Mouse (Mus musculus) limb, embryonic 13.5 days (tissue): Measurements from ENCODE around the gene Prss21. TPM values are rescaled to one million over a fixed set of nuclear protein-coding genes. Genes with fewer than 3 reads are reported as not detected.

Source experiments
- ATAC-seq: fragments of 200-750 bp; cut with Nextera tagmentation; 2 replicates; pipeline ENCODE4 v1.8.0; 2017; ENCODE audit warnings: low read depth, moderate number of reproducible peaks, moderate TSS enrichment; ENCODE audit not compliant: low FRiP score
- H3K27ac ChIP-seq: fragments of 300-500 bp; sonication (generic); 2 replicates; pipeline ENCODE4 v1.5.1; 2015; ENCODE audit warnings: inconsistent platforms, mild to moderate bottlenecking, moderate library complexity
- H3K27me3 ChIP-seq: fragments of 300-500 bp; sonication (generic); 2 replicates; pipeline ENCODE4 v1.6.1; 2015; ENCODE audit warnings: mild to moderate bottlenecking, inconsistent platforms
- H3K36me3 ChIP-seq: fragments of 300-500 bp; sonication (generic); 2 replicates; pipeline ENCODE4 v1.6.1; 2015; ENCODE audit warnings: inconsistent platforms, mild to moderate bottlenecking, moderate library complexity
- H3K4me1 ChIP-seq: fragments of 300-500 bp; sonication (generic); 2 replicates; pipeline ENCODE4 v1.6.1; 2015; ENCODE audit warnings: inconsistent platforms
- H3K4me2 ChIP-seq: fragments of 300-500 bp; sonication (generic); replicated peaks from 2 replicates; pipeline ENCODE4 v1.6.1; 2015; ENCODE audit warnings: inconsistent platforms, mild to moderate bottlenecking, moderate library complexity
- H3K4me3 ChIP-seq: fragments of 300-500 bp; sonication (generic); 2 replicates; pipeline ENCODE4 v1.5.1; 2015; ENCODE audit warnings: moderate library complexity, mild to moderate bottlenecking, inconsistent platforms
- H3K9ac ChIP-seq: fragments of 300-500 bp; sonication (generic); 2 replicates; pipeline ENCODE4 v1.6.1; 2015; ENCODE audit warnings: mild to moderate bottlenecking, inconsistent platforms
- H3K9me3 ChIP-seq: fragments of 300-500 bp; sonication (generic); 2 replicates; pipeline ENCODE4 v1.6.1; 2016; ENCODE audit warnings: inconsistent platforms
- WGBS: fragments of 180-500 bp; shearing (Covaris S2); methylation state at CpG from one replicate; pipeline ENCODE4 v1.1.7; 2015; 5-methylcytosine and 5-hydroxymethylcytosine counted together
- polyA plus RNA-seq: library from polyadenylated mRNA; unstranded; fragments of >200 nt; fragmentation: Nextera tagmentation; extraction: Ambion mirVana; gene quantifications from 2 replicates; pipeline ENCODE4 v1.2.1, GENCODE M21; 2015

Gene Prss21
- polyA plus RNA-seq, 1 experiment from 2014 or later: not detected

DNA sequence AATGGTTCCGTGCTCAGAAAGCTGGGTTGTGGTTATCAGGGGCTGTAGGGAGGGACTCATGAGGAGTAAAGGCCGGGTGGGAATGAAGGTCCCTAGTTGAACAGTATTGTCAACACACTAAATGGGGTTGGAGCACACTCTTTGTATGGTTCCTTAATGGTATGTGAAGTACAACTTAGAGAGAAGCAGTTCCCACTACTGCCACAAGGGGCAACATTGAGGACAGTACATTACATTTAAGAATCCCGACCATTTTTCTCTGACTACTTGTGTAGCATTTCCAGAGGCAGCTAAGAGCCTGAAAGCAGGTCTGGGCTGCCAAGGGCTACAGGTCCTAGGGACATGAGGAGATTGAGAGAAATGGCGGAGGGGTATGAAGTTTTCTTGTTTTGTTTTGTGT, 26.7 kb upstream of the Prss21 start:
- no peak overlapping the region for H3K4me3 ChIP-seq
- no peaks in the 10 kb centered on the region for H3K36me3 ChIP-seq
- no peak overlapping the region for H3K4me2 ChIP-seq
- H3K4me1 ChIP-seq: no peaks in the 10 kb centered on the region
- ATAC-seq: no peak
- no peaks in the 10 kb centered on the region for H3K9me3 ChIP-seq
- H3K27ac ChIP-seq: no peak overlapping the region
- H3K27me3 ChIP-seq: 0 out of 2 replicates have a peak, but pooled peaks cover under 1% of the 10 kb centered on the region
- no peak overlapping the region for H3K9ac ChIP-seq
- WGBS: 33% methylated on average over 4 of the region's 4 CpGs

DNA sequence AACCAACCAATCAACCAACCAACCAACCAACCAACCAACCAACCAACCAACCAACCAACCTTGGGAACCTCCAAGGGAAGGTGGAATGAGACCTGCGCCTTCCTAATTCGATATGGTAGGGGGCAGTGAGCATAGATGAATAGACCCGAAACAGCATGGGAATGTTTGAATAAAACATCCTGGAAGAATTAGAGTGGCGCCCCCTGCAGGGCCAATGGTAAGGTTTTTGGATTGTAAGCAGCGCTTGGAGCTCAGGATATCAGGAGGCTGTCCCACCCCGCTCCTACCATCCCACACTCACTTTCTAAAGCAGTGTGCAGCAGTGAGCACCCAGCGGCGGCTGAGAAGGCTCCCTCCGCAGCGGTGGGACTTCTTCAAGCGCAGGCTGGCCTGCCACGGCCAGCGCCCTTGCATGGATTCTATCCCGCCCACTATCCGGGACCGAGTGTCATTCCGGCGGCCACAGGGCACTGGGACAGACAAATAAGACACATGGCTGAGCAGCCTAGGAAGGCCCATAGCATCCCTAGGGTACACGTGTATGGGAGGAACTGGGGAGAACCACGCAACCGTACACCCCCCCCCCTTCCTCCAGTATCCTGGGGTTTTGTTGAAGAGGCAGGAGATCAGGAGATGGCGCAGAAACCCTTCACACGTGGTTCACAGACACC, 24.6 kb upstream of the Prss21 start:
- H3K27me3 ChIP-seq: no peaks in the 10 kb centered on the region
- no peaks in the 10 kb centered on the region for H3K36me3 ChIP-seq
- H3K9me3 ChIP-seq: no peaks in the 10 kb centered on the region
- H3K4me3 ChIP-seq: peak overlapping the region; percentile 26; the same call in 1 of the 2 replicates
- 48% methylated on average over 23 of the region's 23 CpGs for WGBS
- H3K27ac ChIP-seq: no peak overlapping the region
- H3K4me1 ChIP-seq: no peaks in the 10 kb centered on the region
- H3K9ac ChIP-seq: no peak overlapping the region
- no peak for ATAC-seq
- peak overlapping the region; percentile 52 for H3K4me2 ChIP-seq

DNA sequence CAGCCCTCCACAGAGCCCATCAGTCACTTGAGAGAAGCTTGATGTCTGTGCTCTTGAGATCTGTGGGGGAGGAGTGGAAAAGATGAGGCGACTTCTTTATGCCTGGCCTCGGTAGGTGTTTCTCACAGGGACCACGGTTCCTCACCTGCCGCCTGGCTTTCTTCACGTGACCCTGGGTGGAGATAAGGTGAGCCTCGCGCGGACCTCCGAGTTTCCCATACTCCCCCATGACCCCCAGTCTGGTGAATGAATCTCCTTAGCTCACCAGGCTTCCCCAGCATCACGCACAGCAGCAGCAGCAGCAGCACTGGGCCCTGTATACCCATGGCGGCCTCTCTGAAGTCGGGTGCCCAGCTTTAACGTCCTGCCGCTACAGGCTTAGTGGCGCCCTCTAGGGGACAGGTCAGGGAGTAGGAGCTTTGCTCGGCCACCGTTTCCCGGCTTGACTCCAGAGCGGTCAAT, 24.0 kb upstream of the Prss21 start, which contains the start of the genes Prss32 and Prss41:
Gene Prss32 (plus strand): TSS at position 44 of the 462 bp plus-strand sequence.
Gene Prss41 (minus strand): TSS at position 361 of the 462 bp plus-strand sequence.
- Histone ChIP-seq H3K4me2 (peak within 1 kb of the TSS; percentile 52), H3K27me3 (no peaks in the 10 kb centered on the region), H3K4me3 (peak within 1 kb of the TSS; percentile 26), H3K9me3 (no peaks in the 10 kb centered on the region), H3K9ac (no peak within 1 kb of the TSS), H3K27ac (no peak within 1 kb of the TSS), H3K36me3 (no peaks in the 10 kb centered on the region), H3K4me1 (no peaks in the 10 kb centered on the region)
- 17% methylated on average over 19 of the region's 19 CpGs for WGBS
- no peak for ATAC-seq

DNA sequence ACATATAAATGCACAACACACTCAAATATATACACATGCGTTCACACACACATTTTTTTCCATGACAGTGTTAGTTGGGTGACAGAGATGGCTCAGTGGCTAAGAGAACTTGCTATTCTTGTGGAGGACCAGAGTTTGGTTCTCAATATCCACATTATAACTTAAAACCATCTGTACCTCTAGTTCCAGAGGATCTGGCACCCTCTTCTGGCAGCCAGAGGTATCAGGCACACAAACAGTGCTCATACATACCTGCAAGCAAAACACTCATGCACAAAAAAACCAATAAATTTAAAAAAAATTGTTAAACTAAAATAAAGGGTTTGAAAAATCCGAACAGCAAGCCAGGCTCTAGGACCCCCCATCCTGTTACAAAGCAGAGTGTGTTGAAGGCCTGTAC, 17.8 kb upstream of the Prss21 start:
- 57% methylated on average over 2 of the region's 2 CpGs for WGBS

DNA sequence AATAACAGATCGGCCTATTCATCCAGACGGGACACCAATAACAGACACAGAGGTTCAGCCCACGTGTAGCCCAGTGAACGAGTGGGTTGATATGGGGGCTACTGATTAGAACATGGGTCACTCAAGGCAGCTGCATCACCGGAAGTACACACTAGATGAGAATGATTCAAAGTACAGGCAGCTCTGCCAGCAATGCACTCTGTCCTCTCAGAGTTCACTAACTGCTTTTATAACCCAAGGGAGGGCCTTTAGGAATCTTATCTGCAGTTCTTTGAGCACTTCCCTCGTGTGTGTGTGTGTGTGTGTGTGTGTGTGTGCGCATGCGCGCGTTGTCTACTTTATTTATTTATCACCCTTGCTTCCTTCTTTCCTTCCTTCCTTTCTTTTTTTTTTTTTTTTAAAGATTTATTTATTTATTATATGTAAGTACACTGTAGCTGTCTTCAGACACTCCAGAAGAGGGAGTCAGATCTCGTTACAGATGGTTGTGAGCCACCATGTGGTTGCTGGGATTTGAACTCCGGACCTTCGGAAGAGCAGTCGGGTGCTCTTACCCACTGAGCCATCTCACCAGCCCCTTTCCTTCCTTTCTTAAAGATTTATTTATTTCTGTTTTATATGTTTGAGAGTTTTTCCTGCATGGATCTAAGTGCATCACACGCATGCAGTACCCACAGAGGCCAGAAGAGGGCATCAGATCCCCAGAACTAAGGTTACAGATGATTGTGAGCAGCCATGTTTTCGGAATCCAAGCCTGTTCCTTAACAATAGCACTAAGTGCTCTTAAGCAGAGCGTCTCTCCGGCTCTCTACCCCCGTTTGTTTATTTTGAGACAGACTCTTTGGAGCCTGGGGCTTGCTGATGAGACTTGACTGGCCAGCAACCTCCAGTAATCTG, 16.8 kb upstream of the Prss21 start:
- H3K36me3 ChIP-seq: no peaks in the 10 kb centered on the region
- WGBS: 60% methylated on average over 19 of the region's 19 CpGs
- H3K4me1 ChIP-seq: no peaks in the 10 kb centered on the region
- no peaks in the 10 kb centered on the region for H3K9me3 ChIP-seq
- ATAC-seq: no peak
- no peak overlapping the region for H3K4me2 ChIP-seq
- no peak overlapping the region for H3K27ac ChIP-seq
- H3K9ac ChIP-seq: no peak overlapping the region
- H3K4me3 ChIP-seq: no peak overlapping the region
- H3K27me3 ChIP-seq: no peaks in the 10 kb centered on the region

More for the DNA sequence above, 17.8 kb upstream of the Prss21 start:
- no peak for ATAC-seq
- no peaks in the 10 kb centered on the region for H3K27me3 ChIP-seq
- no peak overlapping the region for H3K4me3 ChIP-seq
- H3K9ac ChIP-seq: no peak overlapping the region
- no peaks in the 10 kb centered on the region for H3K9me3 ChIP-seq
- no peak overlapping the region for H3K4me2 ChIP-seq
- no peak overlapping the region for H3K27ac ChIP-seq
- H3K4me1 ChIP-seq: no peaks in the 10 kb centered on the region
- H3K36me3 ChIP-seq: no peaks in the 10 kb centered on the region

DNA sequence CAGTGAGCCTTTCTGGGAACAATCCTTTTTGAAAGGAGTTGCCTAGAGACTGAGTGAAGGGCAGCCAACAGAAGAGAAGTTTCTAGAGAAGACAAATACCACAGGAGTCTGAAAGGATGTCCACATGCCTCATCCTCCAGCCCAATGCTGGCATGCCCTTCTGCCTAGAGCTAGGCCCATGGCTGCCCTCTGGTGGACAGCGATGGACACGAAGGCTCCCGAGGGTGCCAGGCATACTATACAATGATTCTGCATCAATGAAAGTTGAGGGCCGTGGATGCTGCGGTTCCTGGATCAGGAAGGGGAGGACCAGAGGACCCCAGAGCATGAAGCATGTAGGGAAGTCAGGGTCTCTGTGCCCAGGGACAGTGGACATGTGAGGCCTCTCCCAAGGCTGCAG, 14.6 kb upstream of the Prss21 start:
- Histone ChIP-seq H3K9me3 (no peaks in the 10 kb centered on the region), H3K9ac (no peak overlapping the region), H3K36me3 (no peaks in the 10 kb centered on the region), H3K4me2 (no peak overlapping the region), H3K4me3 (no peak overlapping the region), H3K27ac (no peak overlapping the region), H3K4me1 (no peaks in the 10 kb centered on the region), H3K27me3 (no peaks in the 10 kb centered on the region)
- ATAC-seq: no peak
- WGBS: 38% methylated on average over 5 of the region's 5 CpGs

DNA sequence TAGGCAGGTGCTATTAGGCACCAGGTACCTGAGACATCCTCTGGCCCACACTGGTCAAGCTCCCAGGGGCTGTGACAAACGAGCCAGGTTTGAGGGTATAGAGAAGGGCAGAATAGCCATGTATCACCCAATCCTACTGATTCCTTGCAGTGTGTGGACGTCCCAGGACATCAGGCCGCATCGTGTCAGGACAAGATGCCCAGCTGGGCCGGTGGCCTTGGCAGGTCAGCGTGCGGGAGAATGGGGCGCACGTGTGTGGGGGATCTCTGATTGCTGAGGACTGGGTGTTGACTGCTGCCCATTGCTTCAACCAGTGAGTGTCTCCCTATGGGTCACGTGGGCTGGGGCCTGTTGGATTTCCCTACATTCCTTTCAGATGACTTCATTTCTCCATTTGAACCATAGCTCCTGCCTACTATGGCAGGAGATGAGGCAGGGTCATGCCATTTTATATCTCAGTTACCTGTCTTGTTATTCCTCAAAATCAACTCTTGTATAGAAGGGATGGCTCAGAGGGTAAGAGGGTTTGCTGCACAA, 13.6 kb upstream of the Prss21 start:
- H3K4me3 ChIP-seq: no peak overlapping the region

DNA sequence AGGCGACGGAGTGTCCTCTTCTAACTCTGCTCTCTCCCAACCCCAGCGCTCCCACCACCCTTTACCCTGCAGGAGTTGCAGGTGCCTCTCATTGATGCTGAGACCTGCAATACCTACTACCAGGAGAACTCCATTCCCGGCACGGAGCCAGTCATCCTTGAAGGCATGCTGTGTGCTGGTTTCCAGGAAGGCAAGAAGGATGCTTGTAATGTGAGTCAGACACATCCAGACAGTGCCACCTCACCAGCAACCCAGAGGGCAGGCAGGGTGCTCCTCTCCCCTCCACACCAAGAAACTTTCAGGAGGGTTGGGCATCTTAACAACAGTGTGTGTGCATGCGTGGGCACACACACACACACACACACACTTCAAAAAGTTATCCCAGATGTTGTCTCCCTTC, 10.7 kb upstream of the Prss21 start:
- Histone ChIP-seq H3K27ac (no peak overlapping the region), H3K9ac (no peak overlapping the region), H3K4me1 (no peaks in the 10 kb centered on the region), H3K27me3 (no peaks in the 10 kb centered on the region), H3K36me3 (no peaks in the 10 kb centered on the region), H3K9me3 (no peaks in the 10 kb centered on the region), H3K4me3 (no peak overlapping the region), H3K4me2 (no peak overlapping the region)
- no peak for ATAC-seq
- 82% methylated on average over 6 of the region's 6 CpGs for WGBS

More for the DNA sequence above, 13.6 kb upstream of the Prss21 start:
- no peak overlapping the region for H3K4me2 ChIP-seq
- no peaks in the 10 kb centered on the region for H3K36me3 ChIP-seq
- 84% methylated on average over 10 of the region's 10 CpGs for WGBS
- H3K27me3 ChIP-seq: no peaks in the 10 kb centered on the region
- H3K27ac ChIP-seq: no peak overlapping the region
- ATAC-seq: no peak
- H3K9me3 ChIP-seq: no peaks in the 10 kb centered on the region
- no peak overlapping the region for H3K9ac ChIP-seq
- H3K4me1 ChIP-seq: no peaks in the 10 kb centered on the region

DNA sequence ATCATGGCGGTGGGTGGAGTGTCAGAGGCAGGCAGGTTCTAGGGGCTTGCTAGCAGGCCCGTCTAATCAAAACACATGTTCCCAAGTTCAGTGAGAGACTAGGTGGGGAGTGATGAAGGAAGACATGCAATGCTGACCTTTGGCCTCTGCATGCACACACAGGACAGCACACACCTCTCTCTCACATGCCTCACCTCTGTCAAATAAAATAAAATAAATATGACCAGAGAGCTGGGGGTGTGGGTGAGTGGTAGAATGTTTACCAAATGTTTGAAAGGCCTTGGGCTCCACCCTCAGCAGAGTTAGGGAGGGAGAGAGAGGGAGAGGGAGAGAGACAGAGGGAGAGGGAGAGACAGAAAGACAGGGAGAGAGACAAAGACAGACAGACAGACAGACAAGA, 9.9 kb upstream of the Prss21 start:
- 79% methylated on average over 2 of the region's 2 CpGs for WGBS
- Histone ChIP-seq H3K27ac (no peak overlapping the region), H3K4me1 (no peaks in the 10 kb centered on the region), H3K9ac (no peak overlapping the region), H3K36me3 (no peaks in the 10 kb centered on the region), H3K27me3 (no peaks in the 10 kb centered on the region), H3K9me3 (no peaks in the 10 kb centered on the region), H3K4me3 (no peak overlapping the region), H3K4me2 (no peak overlapping the region)
- no peak for ATAC-seq

DNA sequence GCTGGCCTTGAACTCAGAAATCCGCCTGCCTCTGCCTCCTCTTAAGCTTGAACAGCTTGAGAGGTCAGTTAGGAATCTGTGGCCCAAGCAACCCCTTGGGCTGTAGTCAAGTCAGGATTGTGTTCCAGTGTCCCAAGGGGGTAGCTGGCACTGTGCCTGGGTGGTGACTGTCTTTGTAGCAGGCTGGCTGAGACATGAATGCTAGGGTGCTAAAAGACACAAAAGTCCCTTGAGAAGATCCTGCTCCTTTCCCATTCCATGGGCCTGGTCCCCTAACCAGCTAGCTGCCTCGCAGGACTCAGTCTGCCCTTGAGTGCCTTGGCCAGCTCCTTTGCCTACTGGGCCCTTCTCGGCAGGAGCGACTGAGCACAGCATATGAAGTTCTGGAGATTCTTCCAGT, 4.9 kb upstream of the Prss21 start:
- 83% methylated on average over 4 of the region's 4 CpGs for WGBS
- Histone ChIP-seq H3K27ac (no peak overlapping the region), H3K9ac (no peak overlapping the region), H3K36me3 (no peaks in the 10 kb centered on the region), H3K9me3 (peaks cover 5% of the 10 kb centered on the region; the same call in 1 of the 2 replicates), H3K4me1 (no peaks in the 10 kb centered on the region), H3K4me3 (no peak overlapping the region), H3K27me3 (no peaks in the 10 kb centered on the region), H3K4me2 (no peak overlapping the region)
- no peak for ATAC-seq

DNA sequence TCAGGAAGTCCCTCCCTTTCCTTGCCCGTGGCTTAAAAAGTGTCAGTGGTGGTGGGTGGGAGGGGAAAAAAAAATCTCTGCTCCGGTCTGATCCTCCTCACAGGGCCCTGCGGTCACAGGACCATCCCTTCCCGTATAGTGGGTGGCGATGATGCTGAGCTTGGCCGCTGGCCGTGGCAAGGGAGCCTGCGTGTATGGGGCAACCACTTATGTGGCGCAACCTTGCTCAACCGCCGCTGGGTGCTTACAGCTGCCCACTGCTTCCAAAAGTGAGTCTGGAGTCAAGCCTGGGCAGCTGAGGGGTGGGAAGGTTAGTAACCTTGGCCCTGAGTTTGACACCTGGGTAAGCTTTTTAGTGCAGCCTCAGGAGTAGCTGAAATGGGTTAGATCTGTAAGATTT, 657 bp downstream of the Prss21 start:
- Histone ChIP-seq H3K27ac (no peak overlapping the region), H3K9ac (no peak overlapping the region), H3K4me3 (no peak overlapping the region), H3K4me1 (no peaks in the 10 kb centered on the region), H3K27me3 (no peaks in the 10 kb centered on the region), H3K9me3 (peaks cover 5% of the 10 kb centered on the region; the same call in 1 of the 2 replicates), H3K4me2 (no peak overlapping the region), H3K36me3 (no peaks in the 10 kb centered on the region)
- 85% methylated on average over 11 of the region's 11 CpGs for WGBS
- no peak for ATAC-seq
